Mouse (Mus musculus) G1E (cell line): Measurements from ENCODE around the gene Arel1. TPM values are rescaled to one million over a fixed set of nuclear protein-coding genes. Genes with fewer than 3 reads are reported as not detected.

Source experiments
- ATAC-seq: 2 replicates; pipeline ENCODE4 v1.8.0; 2016; ENCODE audit warnings: mild to moderate bottlenecking; ENCODE audit not compliant: insufficient number of reproducible peaks, poor library complexity, low FRiP score, severe bottlenecking; ENCODE audit errors: extremely low read depth
- DNase-seq: peaks from one replicate; pipeline ENCODE4 v3.0.0; 2012; ENCODE audit warnings: low spot score
- H3K27me3 ChIP-seq: 2 replicates; pipeline ENCODE4 v1.6.1; 2012; ENCODE audit warnings: mild to moderate bottlenecking, low read length, inconsistent platforms; ENCODE audit not compliant: insufficient read depth
- H3K36me3 ChIP-seq: replicated peaks from 2 replicates; pipeline ENCODE3; 2012; ENCODE audit warnings: mild to moderate bottlenecking, inconsistent platforms
- H3K4me1 ChIP-seq: 2 replicates; pipeline ENCODE4 v1.6.1; 2012; ENCODE audit warnings: low read depth, low read length, inconsistent platforms, mixed read lengths; ENCODE audit not compliant: insufficient read depth
- H3K4me3 ChIP-seq: 2 replicates; pipeline ENCODE4 v1.5.1; 2012; ENCODE audit warnings: low read depth, mild to moderate bottlenecking, inconsistent platforms, low read length, moderate library complexity, mixed read lengths
- H3K9me3 ChIP-seq: replicated peaks from 2 replicates; pipeline ENCODE4 v1.6.1; 2012; ENCODE audit warnings: inconsistent platforms
- CTCF ChIP-seq: IDR thresholded peaks from 2 replicates; pipeline ENCODE4 v1.5.1; 2012; ENCODE audit warnings: low read depth, low read length, inconsistent platforms, mixed read lengths
- GATA1 ChIP-seq: IDR thresholded peaks from 2 replicates; pipeline ENCODE4 v1.6.1; 2012; ENCODE audit warnings: borderline replicate concordance, low read length, inconsistent platforms, mixed read lengths
- GATA2 ChIP-seq: IDR thresholded peaks from 2 replicates; pipeline ENCODE4 v1.6.1; 2012; ENCODE audit warnings: low read depth, low read length, inconsistent platforms, borderline replicate concordance
- POLR2AphosphoS5 ChIP-seq: IDR thresholded peaks from 2 replicates; pipeline ENCODE4 v1.6.1; 2012; ENCODE audit warnings: low read depth, low read length, inconsistent platforms; ENCODE audit not compliant: insufficient replicate concordance
- TAL1 ChIP-seq: conservative IDR thresholded peaks from 2 replicates; pipeline ENCODE4 v1.6.1; 2012; ENCODE audit warnings: low read depth, low read length, inconsistent platforms, mixed read lengths
- polyA plus RNA-seq: library from polyadenylated mRNA; stranded (reverse); fragments of >175 nt; gene quantifications from 2 replicates; pipeline ENCODE4 v1.2.3, GENCODE M21; 2012
- total RNA-seq, 2 experiments: library from RNA; stranded (forward) in 1 of 2; stranded (reverse) in 1 of 2; fragments of 200-1000 nt in 1 of 2; fragments of >200 nt in 1 of 2; fragmentation: Nextera tagmentation in 1 of 2; gene quantifications; 2 replicates each; pipeline ENCODE4 v1.2.3; 2014 to 2017

The Arel1 gene
- total and polyA plus RNA-seq, 3 experiments: 12.7 to 125 (median 124) TPM

GRCm38 (mm10) chr12:84996501-84997398 is 26.1 kb upstream of the Arel1 start:
- Histone ChIP-seq H3K36me3 (peaks cover 28% of the 10 kb centered on the region), H3K4me1 (peaks cover 39% of the 10 kb centered on the region), H3K9me3 (peaks cover 4% of the 10 kb centered on the region; the same call in 1 of the 2 replicates), H3K27me3 (peaks cover 1% of the 10 kb centered on the region), H3K4me3 (peak overlapping the region; percentile 76)
- TF ChIP-seq GATA2 (no peak), GATA1 (no peak), CTCF (no peak), POLR2AphosphoS5 (no peak), TAL1 (no peak; the same call in 1 of the 2 replicates)
- ATAC-seq: no peak
- peak; percentile 52 for DNase-seq

- Histone ChIP-seq H3K9me3 (peaks cover 4% of the 10 kb centered on the region; the same call in 1 of the 2 replicates), H3K4me3 (peak within 1 kb of the TSS; percentile 76), H3K4me1 (peaks cover 39% of the 10 kb centered on the region), H3K36me3 (peaks cover 25% of the 10 kb centered on the region), H3K27me3 (peaks cover 8% of the 10 kb centered on the region)
- TF ChIP-seq POLR2AphosphoS5 (no peak), GATA2 (no peak)
- peak; percentile 99 for ATAC-seq
- DNase-seq: peak; percentile 95
Observed at GRCm38 (mm10) chr12:84996083-84996496, 25.4 kb upstream of the Arel1 start, which contains the start of gene Ylpm1. Gene Ylpm1, plus strand, starts transcription at chr12:84996321.

GRCm38 (mm10) chr12:84995112-84995761 is 24.5 kb upstream of the Arel1 start:
- peaks cover 20% of the 10 kb centered on the region for H3K36me3 ChIP-seq
- H3K4me3 ChIP-seq: peak overlapping the region; percentile 76; the same call in 1 of the 2 replicates
- H3K27me3 ChIP-seq: peaks cover 14% of the 10 kb centered on the region
- TF ChIP-seq POLR2AphosphoS5 (no peak), GATA2 (no peak), CTCF (no peak), TAL1 (no peak), GATA1 (no peak)
- no peak for DNase-seq
- peaks cover 35% of the 10 kb centered on the region for H3K4me1 ChIP-seq
- ATAC-seq: no peak
- H3K9me3 ChIP-seq: peaks cover 4% of the 10 kb centered on the region; the same call in 1 of the 2 replicates

- H3K4me1 ChIP-seq: no peaks in the 10 kb centered on the region
- no peak overlapping the region for H3K4me3 ChIP-seq
- peaks cover 13% of the 10 kb centered on the region for H3K36me3 ChIP-seq
- TF ChIP-seq GATA2: no peak
- no peak for TF ChIP-seq POLR2AphosphoS5
- no peak for TF ChIP-seq GATA1
- no peak for TF ChIP-seq TAL1
- no peak for TF ChIP-seq CTCF
- DNase-seq: no peak
- H3K27me3 ChIP-seq: peaks cover 30% of the 10 kb centered on the region
- no peak for ATAC-seq
- peaks cover 3% of the 10 kb centered on the region; the same call in 1 of the 2 replicates for H3K9me3 ChIP-seq
Observed at GRCm38 (mm10) chr12:84989456-84989855, 18.8 kb upstream of the Arel1 start.

GRCm38 (mm10) chr12:84979264-84979862 is 8.7 kb upstream of the Arel1 start:
- DNase-seq (no peak), ATAC-seq (no peak)
- no peak for TF ChIP-seq POLR2AphosphoS5
- TF ChIP-seq CTCF: no peak
- TF ChIP-seq TAL1: no peak
- TF ChIP-seq GATA2: no peak
- Histone ChIP-seq H3K36me3 (peaks cover 97% of the 10 kb centered on the region), H3K4me3 (no peak overlapping the region), H3K27me3 (no peaks in the 10 kb centered on the region), H3K4me1 (peaks cover 3% of the 10 kb centered on the region; the same call in 1 of the 2 replicates), H3K9me3 (no peaks in the 10 kb centered on the region)
